Mouse (Mus musculus) ES-E14 (cell line): ENCODE measurements at regions not wholly inside any gene's neighbourhood (a gene's known extent, or its start where the extent isn't known, plus 50 kb on each side); places are given as distances from the start of the nearest gene placed in this dataset.

Experiments
- CHD2 ChIP-seq: IDR thresholded peaks from 2 replicates; pipeline ENCODE4 v1.6.1; 2014; ENCODE audit warnings: mild to moderate bottlenecking, low read depth, low read length, inconsistent platforms
- HCFC1 ChIP-seq: IDR thresholded peaks from 2 replicates; pipeline ENCODE4 v1.6.1; 2012; ENCODE audit warnings: low read length, inconsistent platforms, borderline replicate concordance; ENCODE audit not compliant: insufficient read depth
- MAFK ChIP-seq: IDR thresholded peaks from 2 replicates; pipeline ENCODE4 v1.6.1; 2014; ENCODE audit warnings: mild to moderate bottlenecking, low read depth, low read length, inconsistent platforms; ENCODE audit not compliant: insufficient read depth
- ZC3H11A ChIP-seq: IDR thresholded peaks from 2 replicates; pipeline ENCODE4 v1.6.1; 2012; ENCODE audit warnings: low read depth, mild to moderate bottlenecking, inconsistent platforms, low read length, borderline replicate concordance
- ZNF384 ChIP-seq: IDR thresholded peaks from 2 replicates; pipeline ENCODE4 v1.6.1; 2012; ENCODE audit warnings: low read depth, low read length, inconsistent platforms

DNA sequence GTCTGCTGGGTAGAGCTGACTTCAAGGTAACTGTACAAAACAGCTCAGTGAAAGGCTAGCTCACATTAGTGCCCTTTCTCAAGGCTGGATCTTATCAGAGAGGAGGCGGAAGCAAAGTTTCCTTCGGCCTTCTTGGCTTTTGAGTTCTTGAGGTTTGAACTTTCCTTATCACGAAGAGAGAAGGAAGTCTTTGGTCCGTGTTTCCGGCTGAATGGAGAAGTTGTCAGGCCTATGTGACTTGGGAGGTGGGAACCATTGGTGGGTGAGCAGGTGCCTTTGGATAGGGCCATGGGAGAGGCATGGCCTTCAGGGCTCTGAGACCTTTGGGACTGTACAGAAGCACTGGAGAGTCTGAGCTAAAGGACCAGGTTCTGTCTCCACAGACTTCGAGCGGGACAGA is 128.1 kb upstream of the Haao start:
- TF ChIP-seq HCFC1 (no peak), MAFK (no peak), ZNF384 (no peak), ZC3H11A (no peak), CHD2 (no peak)
